Mouse (Mus musculus): Measurements from ENCODE around the gene Hook2.
A peak's percentile ranks its signal among the peaks of the same experiment; 100 is the strongest.

Hook2 gene

GRCm38 (mm10) chr8:84973079-84973478 lies 17.3 kb upstream of the Hook2 start:
- DNase-seq (ENCODE audit: low read depth), result no peak

- peak; percentile 78 for DNase-seq (ENCODE audit: low read depth)
Measured at GRCm38 (mm10) chr8:84973803-84974542, 16.4 kb upstream of the Hook2 start.

DNA sequence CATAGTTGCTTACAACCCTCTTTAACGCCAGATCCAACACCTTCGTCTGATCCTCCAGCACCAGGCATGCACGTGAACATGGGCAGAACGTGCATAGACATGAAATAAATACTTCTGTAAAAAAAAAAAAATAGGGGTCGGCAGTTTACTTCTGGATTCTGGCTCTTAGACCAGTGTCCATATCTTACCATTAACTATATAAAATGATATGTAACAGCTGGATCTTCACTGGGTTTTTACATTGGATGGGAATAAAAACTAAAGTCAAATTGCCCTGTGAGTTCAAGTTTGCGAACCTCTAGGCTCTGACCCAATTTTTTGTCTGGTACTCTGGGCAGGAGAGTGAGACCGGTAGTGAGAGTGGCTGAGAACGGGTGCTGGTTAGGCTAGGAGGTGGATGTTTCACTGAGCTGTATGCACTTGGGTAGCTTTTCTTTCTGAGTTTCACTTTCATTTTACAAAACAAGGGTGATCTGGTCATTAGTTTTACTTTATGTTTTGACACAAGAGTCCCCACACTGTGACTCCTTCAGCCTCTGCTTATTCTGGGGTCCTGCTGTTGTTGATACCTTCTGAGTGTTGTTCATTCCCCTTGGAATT lies 15.8 kb upstream of the Hook2 start:
- peak; percentile 62 for DNase-seq (ENCODE audit: low read depth)

- peak; percentile 90 for DNase-seq (ENCODE audit: low read depth)
Measured at GRCm38 (mm10) chr8:84975434-84975833, 15.0 kb upstream of the Hook2 start.

DNA sequence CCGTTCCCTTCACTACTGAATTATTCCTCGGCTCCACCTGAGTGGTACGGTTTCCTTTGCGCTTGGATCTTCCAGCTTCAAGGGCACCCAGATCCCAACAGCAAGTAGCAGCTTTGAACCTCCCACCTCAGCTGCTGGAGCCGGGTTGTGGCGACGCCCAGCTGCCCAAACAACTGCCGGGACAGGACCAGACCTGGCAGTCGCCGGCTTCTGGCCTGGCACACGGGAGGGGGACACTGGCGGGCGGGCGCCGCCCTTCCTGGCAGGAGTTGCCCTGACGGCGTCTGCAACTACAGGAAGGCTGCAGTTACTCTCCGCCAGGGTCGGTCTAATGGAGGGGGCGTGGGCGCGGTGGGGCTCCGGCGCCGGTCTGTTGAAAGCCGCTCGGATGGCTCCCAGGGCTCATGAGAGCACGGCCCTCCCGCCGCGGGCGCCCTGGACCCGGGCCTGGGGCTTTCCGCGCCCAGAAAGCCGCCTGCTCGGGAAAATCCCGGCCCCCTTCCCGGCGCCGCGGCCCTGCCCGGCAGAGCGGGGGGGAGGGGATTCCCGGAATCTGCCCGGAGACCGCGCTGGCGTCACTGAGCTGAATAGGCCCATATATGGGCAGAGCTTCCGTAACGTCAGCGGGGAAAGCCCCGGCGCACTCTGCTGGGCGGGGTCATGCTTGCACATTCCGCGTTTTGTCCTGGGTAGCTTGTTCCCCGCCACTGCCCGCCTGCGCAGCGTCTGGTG lies 14.2 kb upstream of the Hook2 start:
- DNase-seq (ENCODE audit: low read depth), result peak; percentile 97

DNA sequence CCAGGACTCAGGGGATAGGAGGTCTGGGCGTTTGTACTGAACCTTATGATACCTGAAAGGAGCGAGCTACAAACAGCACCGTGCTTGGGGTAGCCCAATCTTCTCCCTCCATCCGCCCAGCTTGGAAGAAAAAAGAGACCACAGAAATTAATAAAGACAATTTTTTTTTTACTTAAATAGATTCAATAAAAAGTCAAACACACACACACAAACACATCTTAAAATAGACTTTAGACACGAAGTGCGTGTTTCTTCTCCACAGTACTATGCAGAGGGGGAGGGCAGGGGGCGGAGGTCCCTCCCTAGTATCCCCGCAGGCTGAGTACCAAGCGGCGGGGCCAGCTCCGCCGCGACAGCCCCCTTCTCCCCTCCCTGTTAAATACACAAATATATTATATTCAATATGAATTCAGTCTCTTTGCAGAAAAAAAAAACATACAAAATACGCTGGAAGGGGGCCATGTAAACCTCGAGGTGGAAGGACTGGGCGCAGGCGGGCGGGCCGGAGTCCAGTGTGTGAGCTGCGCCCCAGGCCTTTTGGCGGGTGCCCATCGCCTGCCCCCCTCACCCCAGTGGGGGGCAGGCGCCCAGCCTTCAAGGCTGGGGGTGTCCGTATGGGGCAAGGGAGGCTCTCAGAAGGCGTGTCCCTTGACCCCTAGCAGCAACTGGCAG lies 13.5 kb upstream of the Hook2 start:
- no peak for DNase-seq (ENCODE audit: low read depth)

GRCm38 (mm10) chr8:84977435-84978247 lies 12.8 kb upstream of the Hook2 start:
- DNase-seq (ENCODE audit: low read depth), result peak; percentile 87

GRCm38 (mm10) chr8:84978248-84978940 lies 12.0 kb upstream of the Hook2 start, which contains the start of gene Junb:
Gene Junb (minus strand): TSS chr8:84978718.
- peak; percentile 98 for DNase-seq (ENCODE audit: low read depth)

DNA sequence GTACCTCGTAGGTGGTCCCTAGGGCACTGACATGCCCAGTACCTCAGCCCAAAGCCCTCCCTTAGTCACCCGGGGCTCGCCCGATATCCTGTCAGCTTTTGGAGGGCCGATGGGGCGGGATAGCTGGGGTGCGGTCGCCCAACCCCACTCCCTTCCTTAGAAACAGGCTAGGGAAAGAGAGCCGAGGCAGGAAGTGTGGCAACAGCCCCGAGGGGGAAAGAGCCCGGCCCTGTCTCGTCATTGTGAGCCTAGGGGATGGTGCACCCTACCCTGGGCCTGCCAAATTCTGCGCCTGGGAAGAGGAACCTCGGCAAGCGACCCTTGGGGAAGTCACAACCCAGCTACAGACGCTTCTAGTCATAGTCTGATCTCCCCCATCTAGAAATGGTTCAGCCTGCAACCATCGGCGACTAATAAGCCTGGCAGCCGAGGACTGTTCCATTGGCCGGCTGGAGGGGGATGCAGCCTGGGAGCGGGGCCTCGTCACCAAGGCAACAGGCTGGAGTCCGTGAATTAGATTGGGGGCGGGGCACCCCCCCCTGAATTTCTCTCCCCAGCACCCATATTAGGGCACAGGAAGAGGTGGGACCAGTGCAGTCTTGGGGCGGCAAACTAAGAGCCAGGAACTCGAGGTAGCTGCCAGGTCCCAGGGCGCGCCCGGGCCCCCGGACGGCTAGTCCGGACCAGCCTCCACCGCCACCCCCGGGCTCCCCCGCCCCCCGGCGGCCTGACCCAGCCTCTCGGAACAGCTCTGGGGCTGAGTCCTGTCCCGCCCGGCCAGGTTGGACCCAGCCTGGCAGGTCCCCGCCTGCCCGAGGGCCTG lies 10.6 kb upstream of the Hook2 start:
- DNase-seq (ENCODE audit: low read depth), result peak; percentile 95

DNA sequence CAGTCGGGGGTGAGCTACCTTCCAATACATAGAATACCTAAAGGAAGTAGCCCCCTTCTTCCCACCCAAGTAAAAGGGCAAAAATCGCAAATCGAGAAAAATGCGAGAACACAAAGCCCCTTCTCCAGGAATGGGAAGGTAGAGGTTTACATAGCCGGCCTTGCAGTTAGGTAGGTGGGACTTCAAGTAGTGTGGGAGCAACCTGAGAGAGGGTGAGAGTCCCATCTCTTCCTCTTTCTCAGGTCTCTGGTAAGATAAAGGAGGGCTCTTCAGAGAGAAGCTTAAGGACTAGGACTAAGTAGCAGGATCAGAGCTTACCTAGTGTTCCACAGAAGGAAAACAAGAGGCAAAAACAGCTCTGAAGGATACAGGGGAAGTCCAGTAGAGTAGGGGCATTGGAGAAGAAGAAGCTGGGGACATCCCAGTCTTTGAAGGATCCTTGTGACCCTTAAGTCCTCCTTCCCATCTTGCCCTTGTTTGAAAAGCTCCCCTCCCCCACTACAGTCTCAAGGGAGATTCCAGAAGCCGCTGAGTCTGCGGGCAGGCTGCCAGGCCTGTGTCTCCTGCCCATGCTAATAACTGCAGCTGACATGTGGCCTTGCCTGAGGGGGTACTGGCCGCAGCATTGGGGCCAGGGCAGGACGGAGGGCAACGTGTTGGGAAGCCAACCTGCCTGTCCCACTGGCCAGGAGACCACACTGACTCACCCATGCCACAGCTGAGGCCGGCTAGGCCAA lies 9.6 kb upstream of the Hook2 start:
- DNase-seq (ENCODE audit: low read depth), result peak; percentile 62

DNA sequence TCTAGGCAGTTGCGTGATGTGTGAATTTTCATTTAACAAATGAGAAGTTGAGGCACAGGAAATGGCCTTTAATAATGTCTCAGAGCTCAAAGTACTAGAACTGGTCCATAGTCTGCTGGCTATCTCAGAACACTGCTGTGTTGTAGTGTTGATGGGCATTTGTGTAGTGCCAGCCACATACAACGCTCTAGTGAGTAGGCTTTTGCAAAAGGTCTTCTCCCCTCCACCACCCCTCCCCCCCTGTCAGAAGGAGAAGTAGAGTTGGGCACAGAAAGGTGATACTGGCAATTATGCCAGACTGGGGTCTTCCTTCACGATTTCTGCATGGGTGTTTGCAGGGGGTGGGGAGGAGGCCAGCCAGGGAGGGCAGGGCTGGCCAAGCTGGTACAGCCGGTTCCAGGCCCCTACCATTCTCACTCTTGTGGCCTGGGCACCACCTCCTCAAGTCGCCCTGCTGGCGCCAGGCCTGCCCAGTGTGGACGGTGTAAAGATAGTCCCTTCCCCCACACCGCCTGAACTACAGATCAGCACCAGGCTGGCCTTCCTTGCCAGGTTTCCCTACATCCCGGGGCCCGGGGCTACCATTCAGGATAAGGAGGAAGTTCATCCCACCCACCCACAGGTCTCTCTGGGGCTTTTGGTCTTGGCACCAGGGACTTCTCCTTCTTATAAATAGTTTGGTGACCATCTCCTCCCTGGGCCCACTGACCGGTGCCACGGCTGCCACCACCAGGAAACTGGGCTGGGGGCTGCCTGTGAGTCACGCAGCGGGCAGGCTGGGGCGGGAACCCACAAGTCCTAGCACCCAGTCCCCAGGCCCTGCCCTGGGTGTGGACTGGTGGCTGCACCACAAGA lies 8.5 kb upstream of the Hook2 start:
- DNase-seq (ENCODE audit: low read depth), result no peak

DNA sequence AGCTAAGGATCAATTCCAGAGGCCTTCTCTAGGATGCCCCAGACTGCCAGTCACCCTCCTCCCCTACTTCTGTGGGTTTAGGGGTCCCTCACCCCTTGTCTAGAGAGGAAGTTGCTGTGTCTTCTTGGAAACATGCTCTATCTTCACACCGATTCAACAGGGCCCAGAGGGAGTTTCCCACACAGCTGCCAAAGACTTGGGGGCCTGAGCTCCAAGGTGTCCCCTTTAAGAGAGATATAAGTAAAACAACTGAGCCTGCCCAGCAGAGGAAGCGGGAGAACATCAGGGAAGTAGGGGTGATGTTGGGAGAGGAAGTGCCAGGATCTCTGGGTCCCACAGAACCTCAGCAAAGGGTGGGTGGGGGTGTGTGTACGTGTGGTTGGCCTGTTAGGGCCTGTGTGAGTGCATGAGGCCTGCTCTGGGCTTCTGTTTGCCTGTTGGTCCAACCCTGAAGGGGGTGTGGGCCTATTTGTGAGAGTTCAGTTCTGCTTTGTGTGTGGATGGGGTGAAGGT lies 7.8 kb upstream of the Hook2 start:
- DNase-seq (ENCODE audit: low read depth), result peak; percentile 45

GRCm38 (mm10) chr8:84984294-84985048 lies 5.9 kb upstream of the Hook2 start:
- peak; percentile 29 for DNase-seq (ENCODE audit: low read depth)

- peak; percentile 71 for DNase-seq (ENCODE audit: low read depth)
Measured at GRCm38 (mm10) chr8:84985049-84985683, 5.2 kb upstream of the Hook2 start.

- DNase-seq (ENCODE audit: low read depth), result peak; percentile 97
Measured at GRCm38 (mm10) chr8:84985684-84986378, 4.6 kb upstream of the Hook2 start.

DNA sequence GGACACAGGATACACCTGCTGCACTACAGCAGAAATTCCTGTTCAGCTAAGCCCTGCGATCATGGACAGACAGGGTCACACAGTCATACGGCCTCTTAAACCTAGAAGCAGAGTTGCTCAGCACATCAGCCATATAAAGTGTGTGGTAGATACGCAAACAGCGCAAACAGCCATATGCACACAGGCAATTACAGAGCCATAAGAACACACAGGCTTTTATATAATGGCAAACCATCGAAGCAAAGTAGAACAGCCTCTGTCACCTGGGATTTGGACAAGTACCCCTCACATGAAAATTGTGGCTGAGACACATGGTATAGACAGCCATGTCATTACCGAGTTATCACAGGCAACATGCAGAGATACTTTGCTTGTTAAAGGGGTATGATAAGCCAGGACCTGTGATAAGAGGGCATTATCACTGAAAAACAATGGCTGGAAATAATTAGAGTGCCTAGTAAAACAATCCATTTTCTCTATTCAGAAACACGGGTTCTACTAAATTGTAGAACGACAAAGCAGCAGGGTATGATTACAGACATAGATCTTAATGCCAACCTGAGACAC lies 3.9 kb upstream of the Hook2 start:
- no peak for DNase-seq (ENCODE audit: low read depth)
